Mouse (Mus musculus) liver, embryonic 14.5 days (tissue): ENCODE results near the gene Zmynd12. TPM values are rescaled to one million over a fixed set of nuclear protein-coding genes. Genes with fewer than 3 reads are reported as not detected.

Experiments
- ATAC-seq: fragments of 200-750 bp; cut with Nextera tagmentation; 2 replicates; pipeline ENCODE4 v1.8.0; 2017; ENCODE audit warnings: moderate number of reproducible peaks, mild to moderate bottlenecking, moderate library complexity; ENCODE audit not compliant: insufficient read depth
- DNase-seq, 3 experiments: peaks; one replicate each; pipeline ENCODE4 v3.0.0-alpha.2; 2012 to 2013; ENCODE audit warnings: low read depth in 3 of 3, low spot score in 3 of 3
- H3K27ac ChIP-seq: fragments of 300-500 bp; sonication (generic); 2 replicates; pipeline ENCODE4 v1.5.1; 2014; ENCODE audit warnings: moderate library complexity, mild to moderate bottlenecking, control low read depth, inconsistent platforms
- H3K27me3 ChIP-seq: fragments of 300-500 bp; sonication (generic); 2 replicates; pipeline ENCODE4 v1.6.1; 2014; ENCODE audit warnings: mild to moderate bottlenecking, low read length, moderate library complexity; ENCODE audit not compliant: control insufficient read depth, insufficient read depth
- H3K36me3 ChIP-seq: fragments of 300-500 bp; sonication (generic); replicated peaks from 2 replicates; pipeline ENCODE4 v1.6.1; 2014; ENCODE audit warnings: low read depth; ENCODE audit not compliant: control insufficient read depth, insufficient read depth
- H3K4me1 ChIP-seq, 2 experiments: fragments of 200-500 bp in 1 of 2; fragments of 300-500 bp in 1 of 2; sonication (generic) in 1 of 2; replicated peaks; 2 replicates each; pipeline ENCODE4 v1.6.1; 2012 to 2014; ENCODE audit warnings: antibody characterized with exemption in 1 of 2, inconsistent platforms in 1 of 2, low read length in 1 of 2; ENCODE audit not compliant: control insufficient read depth in 2 of 2, insufficient read depth in 2 of 2
- H3K4me2 ChIP-seq: fragments of 300-500 bp; sonication (generic); 2 replicates; pipeline ENCODE4 v1.6.1; 2014; ENCODE audit warnings: low read depth, mild to moderate bottlenecking, control low read depth, moderate library complexity
- H3K4me3 ChIP-seq, 2 experiments: fragments of 200-500 bp in 1 of 2; fragments of 300-500 bp in 1 of 2; sonication (generic) in 1 of 2; 2 replicates each; pipeline ENCODE4 v1.5.1; 2012 to 2014; ENCODE audit warnings: low read depth in 2 of 2, low read length in 2 of 2, mild to moderate bottlenecking in 2 of 2, control low read depth in 1 of 2, inconsistent platforms in 1 of 2, moderate library complexity in 1 of 2; ENCODE audit not compliant: insufficient read depth in 1 of 2
- H3K9ac ChIP-seq: fragments of 300-500 bp; sonication (generic); replicated peaks from 2 replicates; pipeline ENCODE4 v1.6.1; 2014; ENCODE audit warnings: mild to moderate bottlenecking, control low read depth, moderate library complexity
- H3K9me3 ChIP-seq: fragments of 300-500 bp; sonication (generic); 2 replicates; pipeline ENCODE4 v1.6.1; 2016; ENCODE audit warnings: low read length, mixed read lengths; ENCODE audit not compliant: control insufficient read depth
- CTCF ChIP-seq: IDR thresholded peaks from 2 replicates; pipeline ENCODE4 v1.5.1; 2016; ENCODE audit warnings: antibody characterized with exemption, low read depth, control low read depth
- EP300 ChIP-seq: IDR thresholded peaks from 2 replicates; pipeline ENCODE4 v1.6.1; 2016; ENCODE audit warnings: antibody characterized with exemption, low read depth
- WGBS: fragments of 180-500 bp; shearing (Covaris S2); extraction: QIAGEN DNeasy Blood & Tissue Kit; methylation state at CpG from one replicate; pipeline ENCODE4 v1.1.7; 2014; ENCODE audit not compliant: insufficient replicate concordance; 5-methylcytosine and 5-hydroxymethylcytosine counted together
- polyA plus RNA-seq, 2 experiments: library from polyadenylated mRNA; depleted of rRNA in 1 of 2; stranded (reverse) in 1 of 2; unstranded in 1 of 2; fragments of >200 nt; fragmentation: Nextera tagmentation in 1 of 2; extraction: Ambion mirVana in 1 of 2; gene quantifications; 2 replicates each; pipeline versions ENCODE4 v1.2.1 to v1.2.3; 2012 to 2014

The Zmynd12 gene
- polyA plus RNA-seq, 2 experiments, result 0.06 to 0.15 TPM

DNA sequence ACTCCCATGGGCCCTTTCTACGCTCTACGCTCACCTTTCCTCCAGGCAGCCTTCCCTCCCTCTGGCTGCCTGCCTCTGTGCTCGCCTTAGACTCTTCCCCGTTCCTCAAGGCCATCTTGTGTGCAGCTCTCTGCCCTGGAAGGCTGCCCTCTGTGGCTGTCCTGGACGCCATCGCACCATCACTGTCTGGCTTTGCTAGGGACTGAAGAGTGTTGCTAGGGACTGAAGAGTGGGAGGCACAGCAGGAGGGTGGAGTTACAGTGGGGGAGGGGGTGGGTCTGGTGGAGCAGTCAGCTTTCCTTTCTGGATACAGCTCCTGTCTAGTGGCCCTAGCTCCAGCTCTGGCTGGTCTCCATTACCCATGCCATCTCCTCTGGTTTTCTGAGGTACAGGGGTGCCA is 19.9 kb downstream of the Zmynd12 start:
- 57% methylated on average over 6 of the region's 6 CpGs for WGBS
- ATAC-seq, result no peak
- no peak overlapping the region for H3K9ac ChIP-seq
- no peak overlapping the region for H3K4me2 ChIP-seq
- no peaks in the 10 kb centered on the region for H3K27me3 ChIP-seq
- H3K27ac ChIP-seq, result no peak overlapping the region
- no peaks in the 10 kb centered on the region for H3K9me3 ChIP-seq
- no peaks in the 10 kb centered on the region; a peak in 1 of 4 replicates for H3K4me1 ChIP-seq
- TF ChIP-seq CTCF, result no peak
- TF ChIP-seq EP300, result no peak
- DNase-seq, result no peak
- no peak overlapping the region for H3K4me3 ChIP-seq
- no peaks in the 10 kb centered on the region for H3K36me3 ChIP-seq

GRCm38 (mm10) chr4:119447261-119447660 is 24.6 kb downstream of the Zmynd12 start:
- no peak overlapping the region for H3K9ac ChIP-seq
- H3K4me3 ChIP-seq, result no peak overlapping the region
- WGBS, result 68% methylated on average over 6 of the region's 6 CpGs
- DNase-seq (no peak), ATAC-seq (no peak)
- H3K4me2 ChIP-seq, result no peak overlapping the region
- no peaks in the 10 kb centered on the region; a peak in 1 of 4 replicates for H3K4me1 ChIP-seq
- H3K9me3 ChIP-seq, result no peaks in the 10 kb centered on the region
- no peaks in the 10 kb centered on the region for H3K27me3 ChIP-seq
- no peak for TF ChIP-seq EP300
- no peaks in the 10 kb centered on the region for H3K36me3 ChIP-seq
- no peak overlapping the region for H3K27ac ChIP-seq

DNA sequence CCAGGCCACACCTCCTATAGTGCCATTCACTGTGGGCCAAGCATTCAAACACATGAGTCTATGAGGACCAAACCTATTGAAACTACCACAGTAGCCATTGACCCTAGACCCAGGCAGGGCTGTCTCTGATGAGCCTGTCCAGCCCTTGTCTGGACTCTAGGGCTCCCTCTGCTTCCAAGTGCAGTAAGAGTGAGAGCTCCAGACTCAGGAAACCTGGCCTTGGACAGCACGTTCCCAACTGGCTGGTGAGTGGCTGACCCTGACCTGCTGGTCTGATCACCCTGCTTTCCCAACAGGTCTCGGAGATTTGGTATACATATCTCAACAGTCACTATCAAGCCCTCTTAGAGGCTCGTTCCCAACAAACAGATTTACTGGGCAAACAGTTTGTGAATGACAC is 25.2 kb downstream of the Zmynd12 start:
- H3K27ac ChIP-seq, result no peak overlapping the region
- H3K9me3 ChIP-seq, result no peaks in the 10 kb centered on the region
- H3K9ac ChIP-seq, result no peak overlapping the region
- no peaks in the 10 kb centered on the region for H3K4me1 ChIP-seq
- WGBS, result 47% methylated on average over 3 of the region's 3 CpGs
- DNase-seq (no peak), ATAC-seq (no peak)
- H3K36me3 ChIP-seq, result no peaks in the 10 kb centered on the region
- TF ChIP-seq EP300 (no peak), CTCF (no peak)
- H3K27me3 ChIP-seq, result no peaks in the 10 kb centered on the region
- no peak overlapping the region for H3K4me2 ChIP-seq
- no peak overlapping the region for H3K4me3 ChIP-seq

DNA sequence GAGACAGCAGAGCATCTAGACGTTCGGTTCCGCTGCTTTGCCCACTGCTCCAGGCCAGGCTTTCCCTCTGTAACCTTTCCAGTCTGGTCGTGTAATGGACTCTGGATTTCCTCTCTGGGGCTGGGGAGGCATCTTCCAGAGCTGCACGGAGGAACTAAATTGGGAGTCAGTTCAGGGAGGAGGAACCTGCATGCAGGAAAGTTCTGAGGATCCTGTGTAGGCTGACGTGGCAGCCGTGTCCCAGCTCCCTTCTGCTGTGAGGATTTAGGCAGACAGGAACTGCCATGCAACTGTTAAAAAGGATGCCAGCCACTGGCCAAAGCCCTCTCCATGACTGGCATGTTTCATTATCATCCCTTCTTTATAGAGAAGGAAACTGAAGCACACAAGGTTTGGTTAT is 27.8 kb downstream of the Zmynd12 start:
- no peak overlapping the region for H3K4me3 ChIP-seq
- no peaks in the 10 kb centered on the region for H3K27me3 ChIP-seq
- ATAC-seq (no peak), DNase-seq (no peak)
- TF ChIP-seq EP300 (no peak), CTCF (no peak)
- no peak overlapping the region for H3K4me2 ChIP-seq
- H3K9me3 ChIP-seq, result no peaks in the 10 kb centered on the region
- no peak overlapping the region for H3K27ac ChIP-seq
- H3K4me1 ChIP-seq, result no peaks in the 10 kb centered on the region
- no peak overlapping the region for H3K9ac ChIP-seq
- H3K36me3 ChIP-seq, result no peaks in the 10 kb centered on the region
- 58% methylated on average over 7 of the region's 7 CpGs for WGBS

- H3K4me3 ChIP-seq, result no peak overlapping the region
- no peaks in the 10 kb centered on the region for H3K9me3 ChIP-seq
- ATAC-seq (no peak), DNase-seq (no peak)
- H3K27me3 ChIP-seq, result no peaks in the 10 kb centered on the region
- no peak overlapping the region for H3K27ac ChIP-seq
- no peak for TF ChIP-seq EP300
- TF ChIP-seq CTCF, result no peak
- WGBS, result 58% methylated on average over 5 of the region's 5 CpGs
- no peak overlapping the region for H3K9ac ChIP-seq
- H3K4me2 ChIP-seq, result no peak overlapping the region
- no peaks in the 10 kb centered on the region for H3K4me1 ChIP-seq
- H3K36me3 ChIP-seq, result no peaks in the 10 kb centered on the region
These were observed 30.5 kb downstream of the Zmynd12 start for GRCm38 (mm10) chr4:119453128-119453527.

DNA sequence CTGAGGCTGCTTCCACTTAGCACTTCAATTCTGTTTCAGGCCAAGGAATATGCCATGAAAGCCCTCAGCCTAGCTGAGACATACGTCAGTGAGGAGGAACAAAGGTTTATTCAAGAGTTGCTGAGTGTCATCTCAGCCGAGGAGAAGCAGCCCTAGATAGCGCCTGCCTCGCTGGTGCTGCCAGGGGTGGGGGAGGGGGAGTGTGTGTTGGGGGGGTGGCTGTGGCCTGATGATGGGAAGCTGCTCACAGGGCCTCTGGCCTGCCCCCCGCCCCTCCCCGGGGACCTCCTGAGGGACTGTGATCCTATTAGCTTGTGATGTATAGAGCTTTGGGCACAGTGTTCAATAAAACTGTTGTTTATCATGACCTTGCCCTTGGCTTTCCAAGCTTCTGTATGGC is 30.9 kb downstream of the Zmynd12 start:
- Histone ChIP-seq H3K4me1 (no peaks in the 10 kb centered on the region), H3K4me3 (no peak overlapping the region), H3K4me2 (no peak overlapping the region), H3K27ac (no peak overlapping the region), H3K27me3 (no peaks in the 10 kb centered on the region), H3K36me3 (no peaks in the 10 kb centered on the region), H3K9me3 (no peaks in the 10 kb centered on the region), H3K9ac (no peak overlapping the region)
- 26% methylated on average over 6 of the region's 6 CpGs for WGBS
- TF ChIP-seq EP300, result no peak
- no peak for TF ChIP-seq CTCF
- ATAC-seq, result no peak
- DNase-seq, result no peak
